Mouse (Mus musculus) myocyte (in vitro differentiated cells): ENCODE results near the gene Plin2. TPM values are rescaled to one million over a fixed set of nuclear protein-coding genes. Genes with fewer than 3 reads are reported as not detected.
"Not testable (repeated sequence)": the region's sequence is repeated elsewhere in the genome, so short reads cannot be mapped to it uniquely, and the experiment has no call there.

Source experiments
- H3K27me3 ChIP-seq: one replicate; pipeline ENCODE4 v1.6.1; 2011; ENCODE audit not compliant: control insufficient read depth, insufficient read depth, insufficient read length
- H3K36me3 ChIP-seq: one replicate; pipeline ENCODE4 v1.6.1; 2011; ENCODE audit not compliant: control insufficient read depth, insufficient read depth
- H3K4me2 ChIP-seq: one replicate; pipeline ENCODE4 v1.6.1; 2011; ENCODE audit warnings: low read depth, control low read depth
- H3K4me3 ChIP-seq: one replicate; pipeline ENCODE4 v1.5.1; 2011; ENCODE audit warnings: mild to moderate bottlenecking, control low read depth, moderate library complexity
- H3K79me2 ChIP-seq: one replicate; pipeline ENCODE4 v1.6.1; 2011; ENCODE audit not compliant: control insufficient read depth, insufficient read depth
- H3ac ChIP-seq: one replicate; pipeline ENCODE4 v1.6.1; 2011; ENCODE audit not compliant: control insufficient read depth, insufficient read length
- CEBPB ChIP-seq: IDR thresholded peaks from 2 replicates; pipeline ENCODE4 v1.6.1; 2011; ENCODE audit warnings: mild to moderate bottlenecking, moderate library complexity; ENCODE audit not compliant: poor library complexity, insufficient read depth, severe bottlenecking
- E2F4 ChIP-seq: IDR thresholded peaks from one replicate; pipeline ENCODE4 v1.6.1; 2011; ENCODE audit warnings: mild to moderate bottlenecking, control low read depth, moderate library complexity; ENCODE audit not compliant: insufficient read depth
- MAX ChIP-seq: IDR thresholded peaks from one replicate; pipeline ENCODE4 v1.6.1; 2011; ENCODE audit warnings: low read depth, mild to moderate bottlenecking, control low read depth
- MYOD1 ChIP-seq, 3 experiments: IDR thresholded peaks; one replicate each; pipeline ENCODE4 v1.6.1; 2011; ENCODE audit warnings: control low read depth in 2 of 3, low read depth in 2 of 3, mild to moderate bottlenecking in 2 of 3, moderate library complexity in 1 of 3; ENCODE audit not compliant: insufficient read length in 2 of 3, control insufficient read depth in 1 of 3
- MYOG ChIP-seq, 3 experiments: IDR thresholded peaks; one replicate each; pipeline ENCODE4 v1.6.1; 2011; ENCODE audit warnings: control low read depth in 2 of 3, low read depth in 2 of 3, mild to moderate bottlenecking in 2 of 3; ENCODE audit not compliant: insufficient read length in 2 of 3, control insufficient read depth in 1 of 3, insufficient read depth in 1 of 3
- POLR2A ChIP-seq: IDR thresholded peaks from one replicate; pipeline ENCODE4 v1.6.1; 2011; ENCODE audit warnings: low read depth, mild to moderate bottlenecking, control low read depth, moderate library complexity; ENCODE audit not compliant: insufficient read length
- POLR2AphosphoS2 ChIP-seq: IDR thresholded peaks from one replicate; pipeline ENCODE4 v1.6.1; 2011; ENCODE audit warnings: low read depth, control low read depth; ENCODE audit not compliant: insufficient read length
- REST ChIP-seq: IDR thresholded peaks from one replicate; pipeline ENCODE4 v1.6.1; 2011; ENCODE audit warnings: mild to moderate bottlenecking, control low read depth, moderate library complexity; ENCODE audit not compliant: insufficient read depth, insufficient read length
- SRF ChIP-seq: IDR thresholded peaks from one replicate; pipeline ENCODE4 v1.6.1; 2011; ENCODE audit warnings: low read depth; ENCODE audit not compliant: control insufficient read depth, insufficient read length
- TCF12 ChIP-seq: IDR thresholded peaks from one replicate; pipeline ENCODE4 v1.6.1; 2011; ENCODE audit warnings: mild to moderate bottlenecking, control low read depth; ENCODE audit not compliant: poor library complexity, insufficient read depth, severe bottlenecking
- TCF3 ChIP-seq: IDR thresholded peaks from one replicate; pipeline ENCODE4 v1.6.1; 2011; ENCODE audit warnings: low read depth, control low read depth; ENCODE audit not compliant: insufficient read length
- USF1 ChIP-seq: IDR thresholded peaks from one replicate; pipeline ENCODE4 v1.6.1; 2011; ENCODE audit warnings: low read depth, mild to moderate bottlenecking, control low read depth, moderate library complexity
- polyA plus RNA-seq: library from polyadenylated mRNA; unstranded; fragments of >200 nt; fragmentation: generic; extraction: Trizol; gene quantifications from one replicate; pipeline ENCODE4 v1.2.1, GENCODE M21; 2012; ENCODE audit warnings: missing spikeins

Plin2 gene
- polyA plus RNA-seq, 1 experiment: 247 TPM

DNA sequence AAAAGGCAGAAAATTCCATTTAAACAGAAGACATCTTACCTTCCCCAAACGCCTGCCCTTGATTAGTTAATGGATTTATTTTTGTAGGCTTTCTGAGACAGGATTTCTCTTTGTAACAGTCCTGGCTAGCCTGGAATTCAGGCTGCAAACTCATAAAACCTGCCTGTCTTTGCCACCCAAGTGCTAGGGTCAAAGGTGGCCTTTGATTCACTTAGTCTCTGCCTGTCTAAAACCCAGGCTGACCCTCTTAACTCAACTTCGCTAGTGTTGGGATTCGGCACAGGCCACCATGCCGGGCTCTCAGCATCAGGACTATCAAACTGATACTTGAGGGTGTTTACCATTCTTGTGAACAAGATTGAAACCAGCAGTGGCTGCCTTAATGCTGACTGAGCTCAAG lies 38.0 kb downstream of the Plin2 start:
- Histone ChIP-seq H3K79me2 (no peaks in the 10 kb centered on the region), H3K4me3 (no peak overlapping the region), H3K4me2 (no peak overlapping the region), H3K36me3 (no peaks in the 10 kb centered on the region), H3ac (no peak overlapping the region), H3K27me3 (no peaks in the 10 kb centered on the region)
- TF ChIP-seq E2F4: no peak
- no peak for TF ChIP-seq USF1
- no peak for TF ChIP-seq MYOG (IDR thresholded peaks at IDR 0.05; ENCODE audit: control insufficient read depth in 1 of 3, insufficient read depth in 1 of 3, insufficient read length in 2 of 3, low read depth in 2 of 3)
- no peak for TF ChIP-seq MYOD1 (IDR thresholded peaks at IDR 0.05; ENCODE audit: control insufficient read depth in 1 of 3, insufficient read length in 2 of 3, low read depth in 2 of 3)
- no peak for TF ChIP-seq SRF
- TF ChIP-seq POLR2A: no peak
- TF ChIP-seq TCF3: no peak
- no peak for TF ChIP-seq POLR2AphosphoS2
- no peak for TF ChIP-seq REST
- no peak for TF ChIP-seq MAX
- no peak for TF ChIP-seq CEBPB

DNA sequence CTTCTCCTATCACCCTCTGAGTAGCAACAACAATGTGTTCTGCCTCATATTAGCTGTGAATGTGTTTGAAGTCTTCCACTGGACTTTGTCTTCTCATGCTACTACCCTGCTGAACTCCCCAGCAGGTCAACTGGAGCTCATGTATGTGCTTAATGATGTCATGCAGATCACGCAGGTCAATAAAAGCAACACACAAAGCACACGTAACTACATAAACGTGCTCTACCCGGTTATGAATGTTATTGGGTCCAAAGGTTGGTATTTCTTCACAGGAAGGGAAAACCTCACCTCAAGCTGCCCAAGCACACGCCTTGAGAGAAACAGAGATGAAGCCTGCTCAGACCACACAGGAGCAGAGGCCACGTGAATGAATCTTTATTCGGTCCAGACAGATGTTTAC lies 43.4 kb downstream of the Plin2 start:
- H3K79me2 ChIP-seq, H3K4me3 ChIP-seq, H3K27me3 ChIP-seq: not testable (repeated sequence)

DNA sequence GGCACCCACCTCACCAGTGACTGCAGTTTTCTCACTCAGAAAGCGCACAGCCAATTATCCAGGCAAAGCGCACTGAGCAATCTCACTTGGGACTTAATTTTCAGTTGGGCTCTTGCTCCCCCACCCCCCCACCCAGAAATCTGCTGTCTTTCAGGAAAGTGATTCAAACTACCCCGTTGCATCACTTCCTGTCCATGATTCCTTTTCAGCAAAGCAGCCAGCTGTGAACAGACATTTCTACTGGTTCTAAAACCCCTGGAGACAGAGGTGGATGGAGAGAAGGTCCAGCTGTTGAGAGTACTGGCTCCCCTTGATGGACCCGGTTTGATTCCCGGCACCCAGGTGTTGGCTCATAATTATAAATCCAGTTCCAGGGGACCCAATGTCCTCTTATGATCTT lies 44.4 kb downstream of the Plin2 start:
- H3K27me3 ChIP-seq: no peaks in the 10 kb centered on the region
- no peaks in the 10 kb centered on the region for H3K79me2 ChIP-seq
- no peak overlapping the region for H3K4me2 ChIP-seq
- H3K4me3 ChIP-seq: no peak overlapping the region
- H3ac ChIP-seq: no peak overlapping the region
- TF ChIP-seq REST (no peak), TCF12 (no peak), USF1 (no peak), POLR2AphosphoS2 (no peak), E2F4 (no peak), MYOD1 (IDR thresholded peaks at IDR 0.05; ENCODE audit: control insufficient read depth in 1 of 3, insufficient read length in 2 of 3, low read depth in 2 of 3) (no peak), POLR2A (no peak), SRF (no peak), CEBPB (no peak), TCF3 (no peak), MYOG (IDR thresholded peaks at IDR 0.05; ENCODE audit: control insufficient read depth in 1 of 3, insufficient read depth in 1 of 3, insufficient read length in 2 of 3, low read depth in 2 of 3) (no peak), MAX (no peak)
- no peaks in the 10 kb centered on the region for H3K36me3 ChIP-seq

More for the DNA sequence above, 43.4 kb downstream of the Plin2 start:
- H3K36me3 ChIP-seq, H3ac ChIP-seq, H3K4me2 ChIP-seq: not testable (repeated sequence)

DNA sequence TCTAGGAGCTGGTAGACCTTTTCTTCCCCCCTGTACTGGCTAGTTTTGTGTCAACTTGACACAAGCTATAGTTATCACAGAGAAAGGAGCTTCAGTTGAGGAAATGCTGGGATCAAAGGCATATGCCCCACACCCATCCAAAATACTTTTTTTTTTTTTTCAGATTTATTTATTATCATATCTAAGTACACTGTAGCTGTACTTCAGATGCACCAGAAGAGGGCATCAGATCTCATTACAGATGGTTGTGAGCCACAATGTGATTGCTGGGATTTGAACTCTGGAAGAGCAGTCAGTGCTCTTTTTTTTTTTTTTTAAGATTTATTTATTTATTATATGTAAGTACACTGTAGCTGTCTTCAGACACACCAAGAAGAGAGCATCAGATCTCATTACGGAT lies 47.3 kb downstream of the Plin2 start:
- not testable (repeated sequence) for H3K79me2 ChIP-seq, H3K27me3 ChIP-seq, H3ac ChIP-seq, H3K4me2 ChIP-seq, H3K36me3 ChIP-seq, H3K4me3 ChIP-seq

DNA sequence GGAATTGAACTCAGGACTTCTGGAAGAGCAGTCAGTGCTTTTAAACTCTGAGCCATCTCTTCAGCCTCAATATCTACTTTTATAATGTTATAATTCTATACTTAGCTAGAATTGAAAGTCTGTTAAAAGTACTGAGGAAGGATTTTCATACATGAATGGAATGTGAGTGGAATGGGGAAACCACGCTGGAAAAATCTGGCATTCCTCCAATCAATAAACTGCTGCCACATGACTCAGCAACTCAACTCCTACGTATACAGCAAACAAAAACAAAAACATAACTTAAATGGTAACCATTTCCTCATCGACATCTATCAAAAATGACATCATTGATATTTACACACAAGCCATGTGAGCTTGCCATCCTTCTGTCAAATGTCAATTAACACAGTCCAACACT lies 47.7 kb downstream of the Plin2 start:
- Histone ChIP-seq H3K36me3 (no peaks in the 10 kb centered on the region), H3K79me2 (no peaks in the 10 kb centered on the region), H3K27me3 (no peaks in the 10 kb centered on the region), H3K4me2 (no peak overlapping the region), H3ac (no peak overlapping the region), H3K4me3 (no peak overlapping the region)
- no peak for TF ChIP-seq MAX
- no peak for TF ChIP-seq MYOD1 (IDR thresholded peaks at IDR 0.05; ENCODE audit: control insufficient read depth in 1 of 3, insufficient read length in 2 of 3, low read depth in 2 of 3)

DNA sequence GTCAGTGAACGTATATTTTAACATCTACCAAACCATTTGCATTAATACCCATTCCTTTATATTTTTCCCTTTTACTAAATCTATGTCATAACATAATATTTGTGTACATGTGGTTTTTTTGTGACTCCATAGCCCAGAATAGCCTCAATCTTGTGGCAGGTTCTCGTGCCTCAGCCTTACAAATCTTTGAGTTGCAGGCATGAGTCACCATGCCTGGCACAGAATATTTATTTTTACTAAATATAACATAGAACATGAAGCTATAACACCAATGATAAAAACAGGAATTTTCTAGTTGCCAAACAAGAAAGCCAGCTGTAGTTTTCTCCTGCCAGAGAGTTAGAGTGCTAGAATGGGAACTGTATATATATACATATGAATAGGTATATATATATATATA lies 49.4 kb downstream of the Plin2 start:
- H3K36me3 ChIP-seq: no peaks in the 10 kb centered on the region
- H3K79me2 ChIP-seq: no peaks in the 10 kb centered on the region
- no peak overlapping the region for H3K4me3 ChIP-seq
- no peak for TF ChIP-seq MYOG (IDR thresholded peaks at IDR 0.05; ENCODE audit: control insufficient read depth in 1 of 3, insufficient read depth in 1 of 3, insufficient read length in 2 of 3, low read depth in 2 of 3)
- no peak for TF ChIP-seq TCF12
- TF ChIP-seq USF1: no peak
- no peak for TF ChIP-seq TCF3
- TF ChIP-seq E2F4: no peak
- no peak for TF ChIP-seq REST
- no peak for TF ChIP-seq SRF
- TF ChIP-seq MYOD1 (IDR thresholded peaks at IDR 0.05; ENCODE audit: control insufficient read depth in 1 of 3, insufficient read length in 2 of 3, low read depth in 2 of 3): no peak
- no peak overlapping the region for H3ac ChIP-seq
- H3K27me3 ChIP-seq: no peaks in the 10 kb centered on the region
- no peak overlapping the region for H3K4me2 ChIP-seq
